ENCODE assay signal across 10 mouse cellular contexts in the genomic region with DNA sequence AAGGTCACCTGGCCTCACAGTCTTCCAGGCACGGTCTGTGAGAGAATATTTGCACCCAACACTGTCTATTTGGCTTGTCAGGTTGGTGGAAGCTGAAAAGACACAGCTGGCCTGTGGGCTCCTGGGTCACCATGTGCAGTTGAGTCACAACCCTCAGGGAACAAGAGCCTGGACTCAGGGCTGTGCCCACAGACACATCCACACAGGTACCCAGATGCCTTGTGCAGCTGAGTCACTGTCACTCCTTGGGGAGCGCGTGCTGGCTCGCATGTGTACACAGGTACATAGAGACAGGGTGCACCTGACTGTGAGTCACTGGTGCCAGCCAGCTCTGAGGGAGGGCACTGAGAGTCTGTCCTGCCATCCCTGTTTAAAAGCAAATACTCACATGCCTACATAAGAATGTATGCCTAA.
A peak's percentile ranks its signal among the peaks of the same experiment; 100 is the strongest.
DNase-seq lines count a peak whose midpoint lies in the region; ATAC-seq lines count a peak whose summit lies in the region.
"Had no signal": no experiment of that assay in that cellular context is flagged by ENCODE, and none has a peak within 500 bp of the region (broad histone marks: within the 10 kb centered on the region; RNA-seq: fewer than 3 reads in every experiment).

No protein-coding gene starts in this region.

- ATAC-seq in megakaryocyte, adult 5-6 weeks (ENCODE audit: poor library complexity, severe bottlenecking): no peak
- peak; percentile 63; the same call in 1 of the 2 replicates for ATAC-seq in stomach, embryonic 15.5 days (ENCODE audit: insufficient read depth, low FRiP score, low read depth)

- peaks cover 53% of the 10 kb centered on the region for H3K4me1 ChIP-seq in megakaryocyte, embryonic 14.5 days
- peaks cover 18% of the 10 kb centered on the region for H3K4me1 ChIP-seq in stomach, embryonic 15.5 days

- WGBS in stomach, embryonic 15.5 days: 67% methylated on average over 4 of the region's 4 CpGs

- H3K27me3 ChIP-seq in megakaryocyte, embryonic 14.5 days (replicated peaks): peaks cover 50% of the 10 kb centered on the region
- H3K27me3 ChIP-seq in stomach, embryonic 15.5 days (replicated peaks): no peaks in the 10 kb centered on the region

- no peak overlapping the region; the same call in 1 of the 2 replicates for H3K4me2 ChIP-seq in stomach, embryonic 15.5 days

- no peak overlapping the region for H3K9ac ChIP-seq in stomach, embryonic 15.5 days

- peak overlapping the region; percentile 38 for H3K4me3 ChIP-seq in megakaryocyte, embryonic 14.5 days (replicated peaks)
- H3K4me3 ChIP-seq in stomach, embryonic 15.5 days (replicated peaks): no peak overlapping the region

- H3K27ac ChIP-seq in stomach, embryonic 15.5 days: peak overlapping the region; percentile 70
- H3K27ac ChIP-seq: macrophage had no signal

- DNase-seq in heart, adult 18-20 months: peak; percentile 55 to 58
- DNase-seq in heart, postnatal 14 days: peak; percentile 24 to 29
- no peak for DNase-seq in adrenal gland, postnatal 14 days
- no peak for DNase-seq in spleen, adult 18-20 months
- DNase-seq in ovary, postnatal 36 days (ENCODE audit: low spot score): no peak
- DNase-seq: thymus, postnatal 4 days had no signal

- intact Hi-C loops in heart, postnatal 14 days (cut with DNase I): loop anchor here (5.0 kb wide), 4 partner anchors 39 to 514 kb away; no protein-coding TSS in a partner anchor

- peaks cover 15% of the 10 kb centered on the region for H3K36me3 ChIP-seq in megakaryocyte, embryonic 14.5 days (replicated peaks; ENCODE audit: low read length)
- no peaks in the 10 kb centered on the region for H3K36me3 ChIP-seq in stomach, embryonic 15.5 days

- H3K9me3 ChIP-seq in megakaryocyte, embryonic 14.5 days: peaks cover 20% of the 10 kb centered on the region
- no peaks in the 10 kb centered on the region for H3K9me3 ChIP-seq in stomach, embryonic 15.5 days

Comparison
In these comparisons a context has a peak if more than half of its experiments do, and no peak if none do; other contexts are left out.
1. DNase-seq: peak in heart, adult 18-20 months (2 of 2) and heart, postnatal 14 days (2 of 2); none in adrenal gland, postnatal 14 days (single experiment), spleen, adult 18-20 months (0 of 2) and ovary, postnatal 36 days (single experiment).